Mouse (Mus musculus): Measurements from ENCODE around the gene Cachd1. TPM values are rescaled to one million over a fixed set of nuclear protein-coding genes. Genes with fewer than 3 reads are reported as not detected.

The Cachd1 gene
- polyA plus RNA-seq, 1 experiment from 2014 or later, result 7.0 TPM

DNA sequence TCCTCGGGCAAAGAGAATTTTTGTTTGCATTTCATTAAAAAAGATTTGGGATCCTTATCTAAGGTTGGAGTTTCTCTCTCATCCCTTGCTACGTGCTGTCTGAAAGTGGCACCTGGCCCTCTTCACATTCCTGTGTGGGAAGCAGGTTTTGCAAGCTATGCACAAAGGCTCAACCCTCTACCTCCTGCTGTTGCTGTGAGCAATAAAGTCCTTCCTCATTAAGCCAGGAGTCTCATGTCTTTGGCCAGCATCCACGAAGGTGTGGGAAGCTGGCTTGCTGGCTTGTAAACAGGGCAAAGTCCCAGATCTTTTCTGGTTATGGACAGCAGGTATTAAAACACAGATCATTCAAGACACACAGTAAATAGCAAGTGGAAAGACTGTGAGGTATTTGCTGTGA is 7.9 kb upstream of the Cachd1 start:
- peak; percentile 52 for DNase-seq (ENCODE audit: low spot score)

DNA sequence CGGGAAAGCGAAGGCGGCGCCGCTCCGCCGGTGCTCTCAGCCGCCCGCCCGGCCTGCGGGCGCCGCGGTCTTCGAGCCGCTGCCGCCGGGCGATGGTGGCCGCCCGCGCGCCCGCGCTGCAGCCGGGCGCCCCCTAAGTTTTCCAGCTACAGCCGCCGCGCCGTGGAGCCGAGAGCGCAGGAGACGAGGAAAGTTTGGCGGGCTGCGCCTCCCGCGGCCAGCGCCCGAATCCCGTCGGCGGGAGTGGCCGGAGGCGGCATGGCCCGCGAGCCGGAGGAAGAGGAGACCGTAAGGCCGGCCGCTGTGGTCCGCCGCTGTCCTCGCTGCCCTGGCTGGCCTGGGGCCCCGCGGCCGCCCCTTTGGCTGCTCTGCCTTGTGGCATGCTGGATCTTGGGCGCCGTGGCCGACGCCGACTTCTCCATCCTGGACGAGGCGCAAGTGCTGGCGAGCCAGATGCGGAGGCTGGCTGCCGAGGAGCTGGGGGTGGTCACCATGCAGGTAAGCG is 448 bp downstream of the Cachd1 start:
- no peaks in the 10 kb centered on the region for H3K36me3 ChIP-seq (ENCODE audit: control insufficient read depth, insufficient read depth, low read length)
- ATAC-seq (ENCODE audit: low FRiP score, low TSS enrichment) (peak; percentile 63), DNase-seq (ENCODE audit: low spot score) (peak; percentile 56)
- H3K4me1 ChIP-seq (replicated peaks; ENCODE audit: control insufficient read depth, insufficient read depth), result no peaks in the 10 kb centered on the region; the same call in none of the 2 replicates
- H3K4me2 ChIP-seq (replicated peaks; ENCODE audit: low read depth), result peak overlapping the region; percentile 89
- no peaks in the 10 kb centered on the region for H3K27me3 ChIP-seq (ENCODE audit: control insufficient read depth, insufficient read depth, low read length)
- H3K4me3 ChIP-seq (ENCODE audit: low read depth, low read length), result peak overlapping the region; percentile 88
- peak overlapping the region; percentile 87 for H3K9ac ChIP-seq (ENCODE audit: low read length)
- H3K27ac ChIP-seq (replicated peaks), result peak overlapping the region; percentile 93
- TF ChIP-seq CTCF (IDR thresholded peaks at IDR 0.05; ENCODE audit: low read depth) (no peak), EP300 (optimal IDR thresholded peaks at IDR 0.05) (no peak)
- WGBS, result under 1% methylated on average over 45 of the region's 68 CpGs
- no peaks in the 10 kb centered on the region for H3K9me3 ChIP-seq (ENCODE audit: control insufficient read depth, low read length)

More for the DNA sequence above, 7.9 kb upstream of the Cachd1 start:
- H3K36me3 ChIP-seq (ENCODE audit: control insufficient read depth, insufficient read depth, low read length), result no peaks in the 10 kb centered on the region
- no peak overlapping the region for H3K27ac ChIP-seq (replicated peaks)
- H3K27me3 ChIP-seq (ENCODE audit: control insufficient read depth, insufficient read depth, low read length), result no peaks in the 10 kb centered on the region
- H3K4me2 ChIP-seq (replicated peaks; ENCODE audit: low read depth), result no peak overlapping the region
- H3K4me3 ChIP-seq (ENCODE audit: low read depth, low read length), result no peak overlapping the region
- no peak overlapping the region for H3K9ac ChIP-seq (ENCODE audit: low read length)
- WGBS, result 16% methylated on average over 3 of the region's 3 CpGs
- no peak for TF ChIP-seq CTCF (IDR thresholded peaks at IDR 0.05; ENCODE audit: low read depth)
- no peak for TF ChIP-seq EP300 (optimal IDR thresholded peaks at IDR 0.05)
- ATAC-seq (ENCODE audit: low FRiP score, low TSS enrichment), result peak; percentile 61
- H3K9me3 ChIP-seq (ENCODE audit: control insufficient read depth, low read length), result no peaks in the 10 kb centered on the region
- H3K4me1 ChIP-seq (replicated peaks; ENCODE audit: control insufficient read depth, insufficient read depth), result no peaks in the 10 kb centered on the region

DNA sequence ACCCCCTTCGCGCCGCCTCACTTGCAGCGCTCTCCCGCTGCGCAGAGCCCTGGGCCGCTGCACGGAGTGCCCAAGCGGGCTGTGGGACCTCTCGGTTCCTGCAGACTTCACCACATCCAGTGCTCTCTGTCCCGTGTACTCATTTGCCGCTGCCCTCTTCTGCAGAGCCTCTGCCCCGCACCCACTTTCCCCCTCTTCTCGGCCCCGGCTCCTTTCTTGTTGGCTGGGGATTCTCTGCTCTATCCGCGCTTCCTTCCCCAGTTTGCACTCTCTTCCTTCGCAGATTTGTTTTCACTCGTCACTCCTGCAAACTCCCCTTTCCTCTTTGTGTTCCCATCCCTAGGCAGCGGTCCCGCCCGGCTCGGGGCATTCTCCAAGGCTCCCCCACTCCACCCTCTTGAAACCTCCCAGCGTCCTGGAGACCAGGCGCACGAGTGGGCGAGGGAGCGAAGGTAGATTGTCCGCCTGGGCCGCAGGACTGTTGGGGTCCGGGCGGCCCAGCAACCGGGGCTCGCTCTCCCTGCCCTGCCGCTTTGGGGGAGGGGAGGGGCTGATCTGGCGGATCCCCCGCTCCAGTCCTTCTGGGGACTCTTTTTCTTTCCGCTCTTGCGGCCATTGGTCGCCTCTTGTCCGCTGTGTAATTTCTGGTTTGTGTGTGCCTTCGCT is 1.0 kb downstream of the Cachd1 start:
- ATAC-seq (ENCODE audit: low FRiP score, low TSS enrichment) (peak; percentile 52), DNase-seq (ENCODE audit: low spot score) (peak; percentile 52)
- Histone ChIP-seq H3K4me2 (replicated peaks; ENCODE audit: low read depth) (peak overlapping the region; percentile 89), H3K4me3 (ENCODE audit: low read depth, low read length) (peak overlapping the region; percentile 88), H3K4me1 (replicated peaks; ENCODE audit: control insufficient read depth, insufficient read depth) (no peaks in the 10 kb centered on the region; the same call in none of the 2 replicates), H3K9me3 (ENCODE audit: control insufficient read depth, low read length) (no peaks in the 10 kb centered on the region), H3K36me3 (ENCODE audit: control insufficient read depth, insufficient read depth, low read length) (no peaks in the 10 kb centered on the region), H3K9ac (ENCODE audit: low read length) (peak overlapping the region; percentile 87), H3K27me3 (ENCODE audit: control insufficient read depth, insufficient read depth, low read length) (no peaks in the 10 kb centered on the region), H3K27ac (replicated peaks) (peak overlapping the region; percentile 93)
- no peak for TF ChIP-seq CTCF (IDR thresholded peaks at IDR 0.05; ENCODE audit: low read depth)
- no peak for TF ChIP-seq EP300 (optimal IDR thresholded peaks at IDR 0.05)
- under 1% methylated on average over 41 of the region's 42 CpGs for WGBS

DNA sequence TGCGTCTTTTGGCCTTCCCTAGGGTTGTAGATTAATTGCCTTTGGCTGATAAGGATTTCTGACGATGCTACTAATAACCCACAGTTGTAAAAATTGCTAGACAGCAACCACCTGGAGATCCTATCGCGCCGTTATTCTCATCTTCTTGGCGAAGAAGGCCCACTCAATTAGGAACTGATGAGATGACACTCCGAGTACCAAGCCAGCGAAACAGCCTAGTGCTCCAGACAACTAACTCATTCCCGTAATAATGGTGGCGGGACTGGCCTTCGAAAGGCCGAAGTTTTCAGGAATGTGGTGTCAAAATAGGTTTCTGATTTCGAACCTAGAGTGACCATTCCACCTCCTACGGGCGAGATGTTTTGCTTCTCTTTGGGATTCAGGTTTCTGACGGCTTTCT is 1.6 kb downstream of the Cachd1 start:
- no peak for ATAC-seq (ENCODE audit: low FRiP score, low TSS enrichment)
- DNase-seq (ENCODE audit: low spot score), result no peak
- no peaks in the 10 kb centered on the region for H3K36me3 ChIP-seq (ENCODE audit: control insufficient read depth, insufficient read depth, low read length)
- TF ChIP-seq CTCF (IDR thresholded peaks at IDR 0.05; ENCODE audit: low read depth) (no peak), EP300 (optimal IDR thresholded peaks at IDR 0.05) (no peak)
- WGBS, result 11% methylated on average over 16 of the region's 16 CpGs
- peak overlapping the region; percentile 88 for H3K4me3 ChIP-seq (ENCODE audit: low read depth, low read length)
- H3K4me1 ChIP-seq (replicated peaks; ENCODE audit: control insufficient read depth, insufficient read depth), result no peaks in the 10 kb centered on the region; the same call in none of the 2 replicates
- H3K27me3 ChIP-seq (ENCODE audit: control insufficient read depth, insufficient read depth, low read length), result no peaks in the 10 kb centered on the region
- H3K27ac ChIP-seq (replicated peaks), result peak overlapping the region; percentile 93
- H3K9me3 ChIP-seq (ENCODE audit: control insufficient read depth, low read length), result no peaks in the 10 kb centered on the region
- H3K4me2 ChIP-seq (replicated peaks; ENCODE audit: low read depth), result peak overlapping the region; percentile 89
- peak overlapping the region; percentile 87 for H3K9ac ChIP-seq (ENCODE audit: low read length)

DNA sequence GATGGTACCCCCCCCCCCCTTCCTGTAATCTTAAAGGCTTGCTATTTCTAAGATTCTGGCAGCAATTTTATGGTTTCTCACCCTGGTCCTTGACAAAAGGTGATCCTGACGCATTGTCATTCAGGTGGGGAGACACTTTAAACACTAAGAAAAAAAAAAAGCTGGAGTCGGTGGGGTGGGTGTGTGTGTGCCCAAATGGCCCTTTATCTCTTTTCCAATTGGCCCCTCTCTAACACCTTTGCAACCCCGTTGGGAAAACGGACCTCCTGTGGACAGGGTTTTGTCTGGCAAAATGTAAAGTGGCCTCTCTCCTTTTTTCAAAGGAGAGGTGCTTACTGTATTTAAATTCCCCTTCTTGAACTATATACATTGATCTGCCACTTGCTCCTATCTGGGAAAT is 2.5 kb downstream of the Cachd1 start:
- Histone ChIP-seq H3K27ac (replicated peaks) (no peak overlapping the region), H3K27me3 (ENCODE audit: control insufficient read depth, insufficient read depth, low read length) (no peaks in the 10 kb centered on the region), H3K36me3 (ENCODE audit: control insufficient read depth, insufficient read depth, low read length) (no peaks in the 10 kb centered on the region), H3K4me2 (replicated peaks; ENCODE audit: low read depth) (peak overlapping the region; percentile 89), H3K9me3 (ENCODE audit: control insufficient read depth, low read length) (no peaks in the 10 kb centered on the region), H3K9ac (ENCODE audit: low read length) (peak overlapping the region; percentile 36; the same call in 1 of the 2 replicates), H3K4me3 (ENCODE audit: low read depth, low read length) (peak overlapping the region; percentile 88), H3K4me1 (replicated peaks; ENCODE audit: control insufficient read depth, insufficient read depth) (no peaks in the 10 kb centered on the region; the same call in none of the 2 replicates)
- DNase-seq (ENCODE audit: low spot score) (no peak), ATAC-seq (ENCODE audit: low FRiP score, low TSS enrichment) (no peak)
- no peak for TF ChIP-seq EP300 (optimal IDR thresholded peaks at IDR 0.05)
- no peak for TF ChIP-seq CTCF (IDR thresholded peaks at IDR 0.05; ENCODE audit: low read depth)
- 54% methylated on average over 4 of the region's 4 CpGs for WGBS

DNA sequence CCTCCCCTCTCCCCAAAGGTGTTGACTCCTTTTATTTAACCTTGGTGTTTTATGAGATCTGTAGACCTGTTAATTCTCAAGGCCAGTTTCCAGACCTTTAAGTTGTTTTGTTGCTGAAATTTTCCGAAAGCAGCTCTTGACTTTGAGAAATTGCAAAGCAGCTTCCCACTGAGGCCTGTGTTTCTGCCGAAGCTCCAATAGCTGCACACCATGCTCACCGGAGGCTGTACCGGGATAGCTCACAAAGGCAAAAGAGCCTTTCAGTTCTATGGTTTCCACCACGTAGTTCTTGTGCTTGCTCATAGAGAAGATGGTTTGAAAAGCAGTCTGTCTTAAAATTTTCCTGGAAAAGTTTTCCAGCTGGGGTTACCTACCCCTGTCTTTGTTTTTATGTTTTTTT is 3.2 kb downstream of the Cachd1 start:
- no peaks in the 10 kb centered on the region; the same call in none of the 2 replicates for H3K4me1 ChIP-seq (replicated peaks; ENCODE audit: control insufficient read depth, insufficient read depth)
- no peak for ATAC-seq (ENCODE audit: low FRiP score, low TSS enrichment)
- no peak overlapping the region for H3K9ac ChIP-seq (ENCODE audit: low read length)
- TF ChIP-seq CTCF (IDR thresholded peaks at IDR 0.05; ENCODE audit: low read depth) (no peak), EP300 (optimal IDR thresholded peaks at IDR 0.05) (no peak)
- H3K36me3 ChIP-seq (ENCODE audit: control insufficient read depth, insufficient read depth, low read length), result no peaks in the 10 kb centered on the region
- WGBS, result 49% methylated on average over 5 of the region's 5 CpGs
- H3K4me2 ChIP-seq (replicated peaks; ENCODE audit: low read depth), result peak overlapping the region; percentile 89
- H3K4me3 ChIP-seq (ENCODE audit: low read depth, low read length), result 0 out of 2 replicates have a peak overlapping the region, but pooled peaks have one; percentile 8
- H3K27ac ChIP-seq (replicated peaks), result no peak overlapping the region
- no peaks in the 10 kb centered on the region for H3K27me3 ChIP-seq (ENCODE audit: control insufficient read depth, insufficient read depth, low read length)
- no peak for DNase-seq (ENCODE audit: low spot score)
- H3K9me3 ChIP-seq (ENCODE audit: control insufficient read depth, low read length), result no peaks in the 10 kb centered on the region

All from stomach, postnatal 0 days (tissue).